Mouse (Mus musculus): Measurements from ENCODE around the gene E2f7. TPM values are rescaled to one million over a fixed set of nuclear protein-coding genes. Genes with fewer than 3 reads are reported as not detected.

The E2f7 gene
- polyA plus RNA-seq, 1 experiment from 2014 or later, result 32.4 TPM

DNA sequence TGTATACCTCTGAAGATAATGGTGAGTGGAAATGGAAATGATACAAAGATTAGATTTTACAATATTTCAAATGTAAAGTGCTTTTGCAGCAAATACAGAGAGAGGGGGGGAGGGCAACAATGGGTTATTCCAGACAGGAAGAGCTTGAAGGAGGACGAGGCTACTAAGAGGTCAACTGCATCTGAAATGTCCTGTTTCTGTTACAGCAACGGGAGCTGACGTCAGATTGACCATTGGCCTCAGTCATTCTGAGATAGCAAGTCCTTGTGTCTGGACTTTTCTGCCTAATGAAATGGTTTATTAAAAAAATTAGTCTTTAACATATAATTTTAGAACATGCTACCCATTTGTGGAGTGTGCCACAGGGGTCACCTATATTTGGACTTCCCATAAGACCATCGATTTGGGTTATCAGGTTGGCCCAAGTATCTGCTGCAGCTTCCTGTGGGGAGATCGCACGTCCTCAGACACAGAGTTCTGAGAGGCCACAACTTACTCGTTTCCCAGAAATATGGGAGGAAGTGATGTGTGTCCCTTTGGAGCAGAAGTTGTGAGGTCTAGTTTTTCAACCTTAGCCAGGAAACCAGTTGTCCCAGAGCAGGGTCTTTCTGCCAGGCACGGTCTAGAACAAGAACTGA, 48.0 kb downstream of the E2f7 start:
- Histone ChIP-seq H3K9me3 (ENCODE audit: control insufficient read depth, low read length) (no peaks in the 10 kb centered on the region), H3K27ac (ENCODE audit: low read depth, low read length) (no peak overlapping the region), H3K36me3 (ENCODE audit: control insufficient read depth, insufficient read depth, low read length) (no peaks in the 10 kb centered on the region), H3K4me3 (ENCODE audit: low read length) (no peak overlapping the region), H3K4me2 (replicated peaks; ENCODE audit: low read depth, low read length) (no peak overlapping the region), H3K27me3 (ENCODE audit: control insufficient read depth, insufficient read depth, low read length) (no peaks in the 10 kb centered on the region), H3K4me1 (ENCODE audit: control insufficient read depth, insufficient read depth, low read length) (0 out of 2 replicates have a peak, but pooled peaks cover 3% of the 10 kb centered on the region), H3K9ac (ENCODE audit: low read depth, low read length) (no peak overlapping the region)
- WGBS, result 65% methylated on average over 8 of the region's 8 CpGs
- no peak for ATAC-seq (ENCODE audit: low FRiP score, low TSS enrichment)

DNA sequence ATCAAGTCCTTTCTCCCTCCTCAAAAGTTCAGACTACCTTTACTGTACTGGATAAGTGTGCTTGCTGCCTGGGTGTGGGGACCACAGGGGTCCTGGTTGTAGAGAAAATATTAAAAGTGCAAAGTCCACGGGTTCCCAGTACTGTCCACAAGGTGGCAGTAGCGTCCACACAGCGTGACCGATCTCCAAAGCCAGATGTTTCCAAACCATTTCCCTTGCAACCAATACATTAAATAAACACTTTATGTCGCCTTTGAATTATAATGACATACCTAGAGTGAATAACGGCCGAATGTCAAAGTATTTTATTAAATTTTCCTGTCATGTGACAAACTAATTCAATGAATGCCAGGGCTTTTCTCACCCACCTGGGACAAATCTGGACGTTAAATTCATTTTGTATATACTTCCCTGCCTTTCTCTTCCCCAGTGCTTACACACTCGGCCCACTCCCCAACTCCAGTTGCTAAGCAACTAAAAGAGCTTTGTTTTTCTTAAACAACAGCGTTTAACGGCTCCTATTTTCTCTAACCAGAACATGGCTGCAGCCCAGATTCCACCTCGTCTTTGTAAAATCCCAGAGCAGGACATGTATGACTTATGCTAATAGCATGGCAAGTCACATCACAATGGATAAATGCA, 49.4 kb downstream of the E2f7 start:
- Histone ChIP-seq H3K27me3 (ENCODE audit: control insufficient read depth, insufficient read depth, low read length) (no peaks in the 10 kb centered on the region), H3K27ac (ENCODE audit: low read depth, low read length) (no peak overlapping the region), H3K9me3 (ENCODE audit: control insufficient read depth, low read length) (no peaks in the 10 kb centered on the region), H3K9ac (ENCODE audit: low read depth, low read length) (no peak overlapping the region), H3K4me1 (ENCODE audit: control insufficient read depth, insufficient read depth, low read length) (0 out of 2 replicates have a peak, but pooled peaks cover 3% of the 10 kb centered on the region), H3K36me3 (ENCODE audit: control insufficient read depth, insufficient read depth, low read length) (no peaks in the 10 kb centered on the region), H3K4me3 (ENCODE audit: low read length) (peak overlapping the region; percentile 9; the same call in 1 of the 2 replicates), H3K4me2 (replicated peaks; ENCODE audit: low read depth, low read length) (peak overlapping the region; percentile 26)
- ATAC-seq (ENCODE audit: low FRiP score, low TSS enrichment), result peak; percentile 76
- 13% methylated on average over 12 of the region's 12 CpGs for WGBS

DNA sequence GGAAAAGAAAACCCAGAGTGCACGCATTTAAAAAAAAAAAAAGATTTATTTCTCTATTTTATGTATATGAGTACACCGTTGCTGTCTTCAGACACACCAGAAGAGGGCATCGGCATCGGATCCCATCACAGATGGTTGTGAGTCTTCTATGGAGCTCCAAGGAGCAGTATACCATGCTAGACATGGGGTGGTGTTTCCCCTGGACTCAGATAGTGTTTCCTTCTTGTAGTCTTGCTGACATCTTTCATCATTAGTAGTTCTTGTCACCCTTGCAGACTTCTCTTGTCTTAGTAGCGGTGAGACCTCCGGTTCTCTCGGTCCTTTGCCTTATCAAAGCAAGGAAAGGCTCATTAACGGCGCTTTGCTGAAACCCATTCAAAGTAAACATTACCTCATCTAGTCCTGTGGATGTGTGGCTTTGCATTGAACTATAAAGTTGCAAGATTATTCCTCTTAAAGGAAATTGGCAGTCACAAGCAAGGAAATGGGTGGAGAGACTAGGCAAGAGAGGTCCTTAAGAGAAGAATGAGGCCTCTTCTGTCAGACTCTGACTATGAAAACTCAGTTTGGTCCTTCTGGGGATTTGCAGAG, 50.1 kb downstream of the E2f7 start:
- 46% methylated on average over 9 of the region's 9 CpGs for WGBS
- Histone ChIP-seq H3K4me1 (ENCODE audit: control insufficient read depth, insufficient read depth, low read length) (0 out of 2 replicates have a peak, but pooled peaks cover 3% of the 10 kb centered on the region), H3K27ac (ENCODE audit: low read depth, low read length) (no peak overlapping the region), H3K4me2 (replicated peaks; ENCODE audit: low read depth, low read length) (peak overlapping the region; percentile 26; the same call in 1 of the 2 replicates), H3K9me3 (ENCODE audit: control insufficient read depth, low read length) (no peaks in the 10 kb centered on the region), H3K36me3 (ENCODE audit: control insufficient read depth, insufficient read depth, low read length) (no peaks in the 10 kb centered on the region), H3K4me3 (ENCODE audit: low read length) (no peak overlapping the region), H3K27me3 (ENCODE audit: control insufficient read depth, insufficient read depth, low read length) (no peaks in the 10 kb centered on the region), H3K9ac (ENCODE audit: low read depth, low read length) (no peak overlapping the region; the same call in 1 of the 2 replicates)
- peak; percentile 28; the same call in 1 of the 2 replicates for ATAC-seq (ENCODE audit: low FRiP score, low TSS enrichment)

DNA sequence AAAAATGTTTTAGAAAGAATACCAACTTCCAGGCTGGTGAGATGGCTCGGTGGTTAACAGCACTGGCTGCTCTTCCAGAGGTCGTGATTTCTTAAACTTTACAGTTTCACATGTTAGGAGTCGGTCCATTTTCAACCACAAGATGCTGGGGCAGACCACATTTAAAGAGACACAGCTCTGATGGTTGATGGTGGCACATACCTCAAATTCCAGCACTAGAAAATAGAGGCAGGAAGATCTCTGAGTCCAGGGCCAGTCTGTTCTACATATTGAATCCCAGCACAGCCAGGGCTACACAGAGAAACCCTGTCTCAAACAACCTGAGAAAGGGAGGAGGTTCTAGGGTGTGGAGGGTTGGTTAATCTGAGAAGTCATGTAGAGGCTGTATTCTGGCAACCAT, 56.1 kb downstream of the E2f7 start:
- ATAC-seq (ENCODE audit: low FRiP score, low TSS enrichment), result no peak
- no peaks in the 10 kb centered on the region for H3K4me1 ChIP-seq (ENCODE audit: control insufficient read depth, insufficient read depth, low read length)
- WGBS, result 74% methylated on average over 3 of the region's 3 CpGs

DNA sequence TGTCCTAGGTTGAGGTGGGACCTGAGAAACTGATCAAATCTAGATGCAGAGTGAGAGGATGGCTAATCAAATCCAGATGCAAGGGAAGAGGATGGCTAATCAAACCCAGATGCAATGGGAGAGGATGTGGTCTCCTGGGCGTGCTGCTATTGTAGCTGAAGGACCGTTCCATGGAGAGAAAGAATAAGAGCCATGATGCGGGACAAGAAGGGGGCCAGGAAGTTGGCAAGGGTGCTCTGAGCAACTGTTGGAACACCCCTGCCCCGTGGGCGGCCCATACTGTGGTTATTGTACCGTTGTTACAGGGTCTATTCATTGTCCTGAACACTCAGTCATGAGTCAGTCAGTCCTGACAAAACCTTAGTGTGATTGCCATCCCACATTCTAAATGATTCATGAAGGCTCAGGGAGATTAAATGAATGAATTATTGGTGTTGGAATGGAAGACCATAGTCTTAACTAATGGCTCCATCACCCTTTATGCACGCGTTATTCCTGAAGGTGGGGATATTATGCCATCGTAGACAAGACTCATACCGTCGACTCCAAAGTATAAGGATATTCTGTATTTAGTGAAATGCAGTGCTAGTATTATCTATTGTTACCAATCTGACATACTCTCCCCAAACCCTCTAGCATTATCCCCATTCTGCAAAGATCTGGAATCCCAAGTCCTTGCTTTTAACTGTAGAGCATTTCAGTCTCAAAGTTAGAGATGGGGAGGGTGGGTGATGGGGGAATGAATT, 59.2 kb downstream of the E2f7 start:
- Histone ChIP-seq H3K9ac (ENCODE audit: low read depth, low read length) (no peak overlapping the region), H3K4me1 (ENCODE audit: control insufficient read depth, insufficient read depth, low read length) (no peaks in the 10 kb centered on the region), H3K4me3 (ENCODE audit: low read length) (no peak overlapping the region), H3K4me2 (replicated peaks; ENCODE audit: low read depth, low read length) (no peak overlapping the region), H3K36me3 (ENCODE audit: control insufficient read depth, insufficient read depth, low read length) (no peaks in the 10 kb centered on the region), H3K27ac (ENCODE audit: low read depth, low read length) (no peak overlapping the region), H3K27me3 (ENCODE audit: control insufficient read depth, insufficient read depth, low read length) (no peaks in the 10 kb centered on the region), H3K9me3 (ENCODE audit: control insufficient read depth, low read length) (no peaks in the 10 kb centered on the region)
- WGBS, result 89% methylated on average over 11 of the region's 11 CpGs
- ATAC-seq (ENCODE audit: low FRiP score, low TSS enrichment), result no peak

More for the DNA sequence above, 56.1 kb downstream of the E2f7 start:
- no peak overlapping the region for H3K4me3 ChIP-seq (ENCODE audit: low read length)
- H3K9ac ChIP-seq (ENCODE audit: low read depth, low read length), result no peak overlapping the region
- H3K4me2 ChIP-seq (replicated peaks; ENCODE audit: low read depth, low read length), result no peak overlapping the region
- no peaks in the 10 kb centered on the region for H3K36me3 ChIP-seq (ENCODE audit: control insufficient read depth, insufficient read depth, low read length)
- H3K27me3 ChIP-seq (ENCODE audit: control insufficient read depth, insufficient read depth, low read length), result no peaks in the 10 kb centered on the region
- no peaks in the 10 kb centered on the region for H3K9me3 ChIP-seq (ENCODE audit: control insufficient read depth, low read length)
- no peak overlapping the region for H3K27ac ChIP-seq (ENCODE audit: low read depth, low read length)

DNA sequence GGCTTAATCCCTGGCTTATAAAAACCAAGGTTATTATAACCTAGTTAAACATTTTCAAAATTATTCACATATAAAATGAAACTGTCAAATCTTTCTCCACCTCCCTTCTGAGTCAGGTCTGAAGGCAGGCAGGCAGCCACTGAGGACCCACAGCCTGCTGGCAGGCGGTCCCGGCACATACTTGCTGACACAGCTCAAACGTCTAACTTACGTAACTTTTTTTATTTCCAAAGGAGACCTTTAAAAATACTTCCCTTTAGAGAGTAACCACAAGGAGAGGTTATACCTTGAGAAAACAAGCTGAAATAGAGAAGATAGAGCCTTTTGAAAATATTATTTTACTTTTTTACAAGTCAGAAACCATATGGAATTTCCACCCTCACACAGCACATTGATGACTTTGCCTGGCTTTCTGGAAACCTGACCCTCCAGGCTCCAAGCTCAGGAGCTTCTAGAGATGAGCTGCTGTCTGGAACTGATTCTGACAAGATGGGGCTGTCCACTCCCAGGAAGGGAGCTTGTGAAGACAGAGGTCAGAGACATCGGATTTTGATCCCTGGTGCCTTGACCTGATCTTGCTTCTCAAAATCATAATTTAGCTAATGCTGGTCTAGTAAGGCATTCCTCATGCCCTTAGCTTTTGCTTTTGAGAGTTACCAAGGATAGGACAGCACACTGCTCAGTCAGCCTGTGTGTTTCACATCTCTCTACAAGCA, 59.9 kb downstream of the E2f7 start:
- H3K27ac ChIP-seq (ENCODE audit: low read depth, low read length), result no peak overlapping the region
- 25% methylated on average over 5 of the region's 5 CpGs for WGBS
- no peaks in the 10 kb centered on the region for H3K4me1 ChIP-seq (ENCODE audit: control insufficient read depth, insufficient read depth, low read length)
- no peaks in the 10 kb centered on the region for H3K9me3 ChIP-seq (ENCODE audit: control insufficient read depth, low read length)
- no peaks in the 10 kb centered on the region for H3K27me3 ChIP-seq (ENCODE audit: control insufficient read depth, insufficient read depth, low read length)
- H3K9ac ChIP-seq (ENCODE audit: low read depth, low read length), result no peak overlapping the region
- no peak overlapping the region for H3K4me2 ChIP-seq (replicated peaks; ENCODE audit: low read depth, low read length)
- no peak overlapping the region for H3K4me3 ChIP-seq (ENCODE audit: low read length)
- no peaks in the 10 kb centered on the region for H3K36me3 ChIP-seq (ENCODE audit: control insufficient read depth, insufficient read depth, low read length)
- no peak for ATAC-seq (ENCODE audit: low FRiP score, low TSS enrichment)

DNA sequence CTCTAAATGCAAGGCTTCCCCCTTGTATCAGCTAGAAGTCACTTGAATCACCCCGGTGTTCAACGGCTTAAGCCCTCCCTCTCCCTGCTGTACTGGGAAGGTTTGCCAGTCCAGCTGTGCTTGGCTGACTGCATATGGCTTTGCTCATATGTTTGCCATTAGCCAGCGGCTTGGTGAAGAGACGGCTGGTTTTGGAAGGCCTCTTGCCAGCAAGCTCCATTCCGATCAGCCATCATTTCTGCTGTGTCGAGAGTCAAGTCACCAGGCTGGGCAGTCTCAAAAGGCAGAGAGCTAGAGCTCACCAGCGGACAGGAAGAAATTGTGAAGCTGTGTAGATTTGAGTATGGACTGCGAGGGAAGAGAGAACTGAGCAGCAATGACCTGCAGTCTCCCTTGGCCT, 61.2 kb downstream of the E2f7 start:
- no peak overlapping the region for H3K4me2 ChIP-seq (replicated peaks; ENCODE audit: low read depth, low read length)
- H3K27me3 ChIP-seq (ENCODE audit: control insufficient read depth, insufficient read depth, low read length), result no peaks in the 10 kb centered on the region
- no peak for ATAC-seq (ENCODE audit: low FRiP score, low TSS enrichment)
- no peaks in the 10 kb centered on the region for H3K36me3 ChIP-seq (ENCODE audit: control insufficient read depth, insufficient read depth, low read length)
- no peaks in the 10 kb centered on the region for H3K4me1 ChIP-seq (ENCODE audit: control insufficient read depth, insufficient read depth, low read length)
- no peaks in the 10 kb centered on the region for H3K9me3 ChIP-seq (ENCODE audit: control insufficient read depth, low read length)
- no peak overlapping the region for H3K9ac ChIP-seq (ENCODE audit: low read depth, low read length)
- H3K27ac ChIP-seq (ENCODE audit: low read depth, low read length), result no peak overlapping the region
- no peak overlapping the region for H3K4me3 ChIP-seq (ENCODE audit: low read length)
- WGBS, result 87% methylated on average over 8 of the region's 8 CpGs

DNA sequence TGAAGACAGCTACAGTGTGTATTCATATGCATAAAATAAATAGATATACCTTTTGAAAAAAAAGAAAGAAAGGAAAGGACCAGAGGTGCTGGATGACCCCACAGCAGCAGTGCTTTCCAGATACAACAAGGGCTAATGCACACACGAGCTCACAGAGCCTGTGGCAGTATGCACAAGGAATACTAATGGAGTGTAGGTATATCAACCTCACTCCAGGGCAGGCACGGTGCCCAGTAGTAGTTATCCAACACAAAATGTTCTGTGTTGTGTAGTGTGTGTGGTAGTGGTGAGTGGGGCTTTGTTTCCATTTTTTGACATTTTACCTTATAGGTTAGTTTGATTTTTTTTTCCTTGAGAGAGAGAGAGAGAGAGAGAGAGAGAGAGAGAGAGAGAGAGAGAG, 65.3 kb downstream of the E2f7 start:
- H3K4me2 ChIP-seq (replicated peaks; ENCODE audit: low read depth, low read length), result no peak overlapping the region
- no peaks in the 10 kb centered on the region for H3K36me3 ChIP-seq (ENCODE audit: control insufficient read depth, insufficient read depth, low read length)
- no peaks in the 10 kb centered on the region for H3K9me3 ChIP-seq (ENCODE audit: control insufficient read depth, low read length)
- H3K9ac ChIP-seq (ENCODE audit: low read depth, low read length), result no peak overlapping the region
- WGBS, result 84% methylated on average over 2 of the region's 2 CpGs
- H3K4me1 ChIP-seq (ENCODE audit: control insufficient read depth, insufficient read depth, low read length), result no peaks in the 10 kb centered on the region
- H3K27ac ChIP-seq (ENCODE audit: low read depth, low read length), result no peak overlapping the region
- H3K27me3 ChIP-seq (ENCODE audit: control insufficient read depth, insufficient read depth, low read length), result no peaks in the 10 kb centered on the region
- H3K4me3 ChIP-seq (ENCODE audit: low read length), result no peak overlapping the region
- no peak for ATAC-seq (ENCODE audit: low FRiP score, low TSS enrichment)

Measured in kidney, embryonic 14.5 days (tissue).